Mouse (Mus musculus) heart, postnatal 0 days (tissue): ENCODE measurements around the gene 1700016D06Rik. TPM values are rescaled to one million over a fixed set of nuclear protein-coding genes. Genes with fewer than 3 reads are reported as not detected.

Source experiments
- ATAC-seq: fragments of 200-750 bp; cut with Nextera tagmentation; 2 replicates; pipeline ENCODE4 v1.8.0; 2017; ENCODE audit warnings: low read depth, moderate number of reproducible peaks, moderate library complexity; ENCODE audit not compliant: insufficient read depth
- DNase-seq: peaks from one replicate; pipeline ENCODE4 v3.0.0-alpha.2; 2016; ENCODE audit warnings: low spot score
- H3K27ac ChIP-seq: fragments of 300-500 bp; sonication (generic); 2 replicates; pipeline ENCODE4 v1.5.1; 2014; ENCODE audit warnings: low read depth, mild to moderate bottlenecking
- H3K27me3 ChIP-seq: fragments of 300-500 bp; sonication (generic); 2 replicates; pipeline ENCODE4 v1.6.1; 2014; ENCODE audit warnings: low read length, mixed read lengths; ENCODE audit not compliant: control insufficient read depth, insufficient read depth
- H3K36me3 ChIP-seq: fragments of 300-500 bp; sonication (generic); replicated peaks from 2 replicates; pipeline ENCODE4 v1.6.1; 2014; ENCODE audit warnings: low read length, mixed read lengths; ENCODE audit not compliant: control insufficient read depth, insufficient read depth
- H3K4me1 ChIP-seq: fragments of 300-500 bp; sonication (generic); 2 replicates; pipeline ENCODE4 v1.6.1; 2014; ENCODE audit warnings: antibody characterized with exemption; ENCODE audit not compliant: control insufficient read depth, insufficient read depth
- H3K4me2 ChIP-seq: fragments of 300-500 bp; sonication (generic); 2 replicates; pipeline ENCODE4 v1.6.1; 2014; ENCODE audit warnings: low read depth, mild to moderate bottlenecking, low read length, moderate library complexity
- H3K4me3 ChIP-seq: fragments of 300-500 bp; sonication (generic); 2 replicates; pipeline ENCODE4 v1.5.1; 2014; ENCODE audit warnings: low read depth, low read length
- H3K9ac ChIP-seq: fragments of 300-500 bp; sonication (generic); replicated peaks from 2 replicates; pipeline ENCODE4 v1.6.1; 2014; ENCODE audit warnings: low read depth, low read length, mixed read lengths
- H3K9me3 ChIP-seq: fragments of 300-500 bp; sonication (generic); replicated peaks from 2 replicates; pipeline ENCODE4 v1.6.1; 2016; ENCODE audit warnings: low read length; ENCODE audit not compliant: control insufficient read depth
- CTCF ChIP-seq: IDR thresholded peaks from 2 replicates; pipeline ENCODE4 v1.5.1; 2016; ENCODE audit warnings: antibody characterized with exemption, control low read depth, low read depth
- EP300 ChIP-seq: IDR thresholded peaks from 2 replicates; pipeline ENCODE4 v1.6.1; 2016; ENCODE audit warnings: antibody characterized with exemption, low read depth
- WGBS: fragments of 180-500 bp; shearing (Covaris S2); extraction: QIAGEN DNeasy Blood & Tissue Kit; methylation state at CpG from one replicate; pipeline ENCODE4 v1.1.7; 2014; 5-methylcytosine and 5-hydroxymethylcytosine counted together
- polyA plus RNA-seq: library from polyadenylated mRNA; unstranded; fragments of >200 nt; fragmentation: Nextera tagmentation; extraction: Ambion mirVana; gene quantifications from 2 replicates; pipeline ENCODE4 v1.2.1, GENCODE M21; 2015
- total RNA-seq: library from RNA; depleted of rRNA; stranded (reverse); fragments of >200 nt; gene quantifications from 2 replicates; pipeline ENCODE4 v1.2.3, GENCODE M21; 2014; ENCODE audit warnings: low replicate concordance

Gene 1700016D06Rik
- total and polyA plus RNA-seq, 2 experiments from 2014 or later: not detected

- Histone ChIP-seq H3K27ac (peak within 1 kb of the TSS; percentile 97), H3K9me3 (no peaks in the 10 kb centered on the region), H3K4me2 (peak within 1 kb of the TSS; percentile 77), H3K4me1 (peaks cover 17% of the 10 kb centered on the region), H3K36me3 (no peaks in the 10 kb centered on the region), H3K9ac (peak within 1 kb of the TSS; percentile 88), H3K27me3 (peaks cover 35% of the 10 kb centered on the region), H3K4me3 (peak within 1 kb of the TSS; percentile 84)
- under 1% methylated on average over 99 of the region's 127 CpGs for WGBS
- TF ChIP-seq CTCF (no peak), EP300 (no peak)
- peak; percentile 84 for ATAC-seq
- peak; percentile 57 for DNase-seq
These were observed 27.0 kb upstream of the 1700016D06Rik start, which contains the start of gene Arhgef7 for GRCm38 (mm10) chr8:11727651-11728481. Gene Arhgef7 (plus strand): TSS chr8:11727721.

GRCm38 (mm10) chr8:11727273-11727650, 26.4 kb upstream of the 1700016D06Rik start:
- Histone ChIP-seq H3K9me3 (no peaks in the 10 kb centered on the region), H3K4me1 (peaks cover 17% of the 10 kb centered on the region), H3K36me3 (no peaks in the 10 kb centered on the region), H3K27ac (peak overlapping the region; percentile 97), H3K4me2 (peak overlapping the region; percentile 77), H3K27me3 (peaks cover 35% of the 10 kb centered on the region), H3K4me3 (peak overlapping the region; percentile 84), H3K9ac (peak overlapping the region; percentile 88)
- under 1% methylated on average over 22 of the region's 22 CpGs for WGBS
- DNase-seq (peak; percentile 37), ATAC-seq (peak; percentile 13)
- TF ChIP-seq CTCF: no peak
- no peak for TF ChIP-seq EP300

- 56% methylated on average over 4 of the region's 4 CpGs for WGBS
- TF ChIP-seq EP300: no peak
- TF ChIP-seq CTCF: no peak
- Histone ChIP-seq H3K27me3 (no peaks in the 10 kb centered on the region), H3K27ac (no peak overlapping the region), H3K4me3 (no peak overlapping the region), H3K9ac (no peak overlapping the region), H3K9me3 (no peaks in the 10 kb centered on the region), H3K4me1 (no peaks in the 10 kb centered on the region), H3K4me2 (no peak overlapping the region), H3K36me3 (no peaks in the 10 kb centered on the region)
- DNase-seq: no peak
- no peak for ATAC-seq
These were observed 16.3 kb upstream of the 1700016D06Rik start for GRCm38 (mm10) chr8:11717194-11717593.

GRCm38 (mm10) chr8:11712244-11712643, 11.4 kb upstream of the 1700016D06Rik start:
- WGBS: 91% methylated on average over 6 of the region's 6 CpGs
- ATAC-seq (no peak), DNase-seq (no peak)
- Histone ChIP-seq H3K4me3 (no peak overlapping the region), H3K36me3 (no peaks in the 10 kb centered on the region), H3K9me3 (no peaks in the 10 kb centered on the region), H3K27me3 (no peaks in the 10 kb centered on the region), H3K9ac (no peak overlapping the region), H3K4me2 (no peak overlapping the region), H3K27ac (no peak overlapping the region), H3K4me1 (peaks cover 24% of the 10 kb centered on the region)
- TF ChIP-seq CTCF (peak; percentile 41), EP300 (no peak)

- H3K9me3 ChIP-seq: no peaks in the 10 kb centered on the region
- H3K4me1 ChIP-seq: peaks cover 37% of the 10 kb centered on the region
- peak overlapping the region; percentile 51 for H3K27ac ChIP-seq
- WGBS: 55% methylated on average over 5 of the region's 5 CpGs
- TF ChIP-seq EP300 (no peak), CTCF (no peak)
- no peak overlapping the region for H3K4me2 ChIP-seq
- H3K4me3 ChIP-seq: no peak overlapping the region
- no peak for ATAC-seq
- no peaks in the 10 kb centered on the region for H3K36me3 ChIP-seq
- no peak overlapping the region for H3K9ac ChIP-seq
- DNase-seq: no peak
- H3K27me3 ChIP-seq: no peaks in the 10 kb centered on the region
These were observed 9.6 kb upstream of the 1700016D06Rik start for GRCm38 (mm10) chr8:11710415-11710814.

- ATAC-seq: no peak
- WGBS: 86% methylated on average over 3 of the region's 3 CpGs
- no peak for DNase-seq
- Histone ChIP-seq H3K36me3 (no peaks in the 10 kb centered on the region), H3K27ac (0 out of 2 replicates have a peak overlapping the region, but pooled peaks have one; percentile 11), H3K27me3 (no peaks in the 10 kb centered on the region), H3K4me2 (no peak overlapping the region), H3K9me3 (no peaks in the 10 kb centered on the region), H3K4me3 (no peak overlapping the region), H3K4me1 (peaks cover 37% of the 10 kb centered on the region), H3K9ac (no peak overlapping the region)
- TF ChIP-seq EP300 (no peak), CTCF (no peak)
These were observed 8.7 kb upstream of the 1700016D06Rik start for GRCm38 (mm10) chr8:11709542-11709941.
